Mouse (Mus musculus): Measurements from ENCODE around the gene Ier5. TPM values are rescaled to one million over a fixed set of nuclear protein-coding genes. Genes with fewer than 3 reads are reported as not detected.

Ier5 gene
- polyA plus RNA-seq, 1 experiment, result 33.6 TPM

DNA sequence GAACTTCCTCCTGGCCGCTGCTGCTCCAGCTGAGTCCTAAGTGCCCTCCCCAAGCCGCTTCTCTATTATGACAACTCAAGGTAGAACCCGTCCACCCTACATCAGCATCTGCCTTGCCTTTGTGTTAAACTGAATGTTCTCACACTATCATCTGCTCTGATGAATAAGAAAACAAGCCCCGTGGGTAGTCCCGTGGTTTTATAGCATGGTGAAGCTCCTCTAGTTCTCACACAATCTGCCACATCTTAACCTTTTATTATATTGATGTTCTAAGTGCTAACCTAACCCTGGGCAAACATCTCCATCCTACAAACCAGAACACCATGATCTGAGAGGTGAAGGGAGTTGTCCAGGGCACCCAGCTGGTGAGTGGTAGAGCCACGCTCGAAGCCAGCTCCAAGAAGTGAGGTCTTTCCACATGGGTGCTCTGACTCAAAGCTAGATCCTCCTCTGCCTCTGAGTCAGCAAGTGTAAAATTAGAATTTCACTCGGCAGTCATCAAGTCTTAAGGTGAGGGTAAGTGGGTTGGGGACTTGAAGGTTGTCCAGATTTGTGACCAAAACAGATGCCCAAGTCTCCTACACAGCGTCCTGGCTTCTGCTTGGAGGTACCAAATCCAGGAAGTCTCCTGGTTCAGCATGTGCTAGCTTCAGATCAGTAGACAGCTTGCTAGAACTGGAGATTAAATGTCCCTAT lies 48.4 kb downstream of the Ier5 start:
- no peaks in the 10 kb centered on the region for H3K27me3 ChIP-seq (replicated peaks)
- peaks cover 3% of the 10 kb centered on the region for H3K36me3 ChIP-seq (replicated peaks; ENCODE audit: low read length)
- TF ChIP-seq FLI1 (IDR thresholded peaks at IDR 0.05; ENCODE audit: low read length) (no peak), GATA1 (IDR thresholded peaks at IDR 0.05; ENCODE audit: borderline replicate concordance, low read length) (no peak)
- peaks cover 77% of the 10 kb centered on the region for H3K4me1 ChIP-seq
- peak overlapping the region; percentile 83 for H3K4me3 ChIP-seq (replicated peaks)
- no peaks in the 10 kb centered on the region for H3K9me3 ChIP-seq

- H3K27me3 ChIP-seq (replicated peaks), result no peaks in the 10 kb centered on the region
- H3K4me1 ChIP-seq, result peaks cover 77% of the 10 kb centered on the region
- TF ChIP-seq FLI1 (IDR thresholded peaks at IDR 0.05; ENCODE audit: low read length), result no peak
- TF ChIP-seq GATA1 (IDR thresholded peaks at IDR 0.05; ENCODE audit: borderline replicate concordance, low read length), result no peak
- peaks cover 8% of the 10 kb centered on the region for H3K36me3 ChIP-seq (replicated peaks; ENCODE audit: low read length)
- no peaks in the 10 kb centered on the region for H3K9me3 ChIP-seq
- peak overlapping the region; percentile 83 for H3K4me3 ChIP-seq (replicated peaks)
These were observed 49.3 kb downstream of the Ier5 start for GRCm38 (mm10) chr1:155050174-155050573.

GRCm38 (mm10) chr1:155048947-155049346 lies 50.5 kb downstream of the Ier5 start:
- Histone ChIP-seq H3K9me3 (no peaks in the 10 kb centered on the region), H3K4me3 (replicated peaks) (peak overlapping the region; percentile 67)
- TF ChIP-seq GATA1 (IDR thresholded peaks at IDR 0.05; ENCODE audit: borderline replicate concordance, low read length), result no peak
- TF ChIP-seq FLI1 (IDR thresholded peaks at IDR 0.05; ENCODE audit: low read length), result no peak

More at GRCm38 (mm10) chr1:155048947-155049346, 50.5 kb downstream of the Ier5 start:
- Histone ChIP-seq H3K27me3 (replicated peaks) (no peaks in the 10 kb centered on the region), H3K4me1 (peaks cover 71% of the 10 kb centered on the region), H3K36me3 (replicated peaks; ENCODE audit: low read length) (peaks cover 15% of the 10 kb centered on the region)

Other genes with a start within 250 kb of the Ier5 start
- gene Cacna1e, start 215.1 kb downstream of the Ier5 start, polyA plus RNA-seq (2012; ENCODE audit: insufficient read depth, low replicate concordance), result 0.02 TPM in 1 of 2 replicates, not detected in the other
- gene Mr1, start 47.2 kb upstream of the Ier5 start, polyA plus RNA-seq (2012; ENCODE audit: insufficient read depth, low replicate concordance), result 1.1 TPM in 1 of 2 replicates, not detected in the other
- 110 and 143 TPM in 2 replicates for gene Stx6, start 59.1 kb upstream of the Ier5 start, polyA plus RNA-seq (2012; ENCODE audit: insufficient read depth, low replicate concordance)
- 3.3 and 4.7 TPM in 2 replicates for gene BC034090, start 144.8 kb upstream of the Ier5 start, polyA plus RNA-seq (2012; ENCODE audit: insufficient read depth, low replicate concordance)

All from megakaryocyte, embryonic 14.5 days (primary cell).